Mouse (Mus musculus) brain, embryonic 14.5 days (tissue): Measurements from ENCODE around the gene Stoml2.

ENCODE experiments used
- CTCF ChIP-seq: fragments of 200-500 bp; IDR thresholded peaks from 2 replicates; pipeline ENCODE4 v1.5.1; 2012; ENCODE audit warnings: inconsistent platforms, mild to moderate bottlenecking, moderate library complexity, borderline replicate concordance; ENCODE audit not compliant: insufficient read depth, insufficient read length; ENCODE audit errors: extremely low read depth
- POLR2A ChIP-seq: fragments of 200-500 bp; IDR thresholded peaks from 2 replicates; pipeline ENCODE4 v1.6.1; 2012; ENCODE audit warnings: mild to moderate bottlenecking, inconsistent platforms, borderline replicate concordance; ENCODE audit not compliant: poor library complexity, insufficient read depth, insufficient read length, severe bottlenecking; ENCODE audit errors: extremely low read depth

DNA sequence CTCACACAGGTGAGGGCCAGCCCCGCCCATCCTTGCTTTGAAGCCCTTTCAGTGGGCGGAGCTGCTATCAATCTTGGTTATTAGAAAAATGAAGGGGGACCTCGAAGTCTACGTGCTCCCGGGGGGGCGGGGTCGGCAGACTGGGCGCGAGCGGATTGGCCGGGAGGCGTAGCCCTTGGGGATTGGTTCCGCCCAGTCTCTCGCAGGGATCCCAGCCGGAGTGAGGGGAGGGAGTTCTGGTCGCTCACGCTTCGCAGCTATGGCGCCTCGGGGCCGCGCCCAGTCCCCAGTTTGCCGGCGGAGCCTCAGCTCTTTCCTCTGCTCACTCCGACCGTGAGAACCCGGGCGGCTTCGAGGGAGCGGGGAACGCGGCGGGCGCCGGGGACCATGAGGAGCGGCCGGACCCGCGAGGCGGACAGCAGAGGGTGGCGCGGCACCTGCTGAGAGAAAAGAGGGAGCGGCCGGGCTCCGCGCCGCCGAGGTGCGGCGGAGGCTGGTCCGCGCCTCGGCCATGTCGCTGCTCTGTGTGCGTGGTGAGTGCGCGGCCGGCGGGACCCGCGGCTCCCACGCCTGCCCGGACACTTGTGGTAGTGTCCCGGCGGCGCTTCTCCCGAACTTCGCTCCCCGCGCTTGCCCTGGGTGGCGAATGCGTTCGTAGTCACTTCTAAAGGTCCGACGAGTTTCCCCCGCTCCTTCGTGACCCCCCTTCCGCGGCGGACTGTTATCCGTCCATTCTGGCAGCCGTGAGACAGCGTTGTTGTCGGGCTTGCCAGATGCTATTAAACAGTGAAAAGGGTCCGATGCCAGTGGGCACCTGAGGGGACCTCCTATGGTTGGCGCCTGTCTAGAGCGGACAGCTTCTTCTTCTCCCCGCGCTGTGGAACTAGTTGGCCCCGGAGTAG is 27.5 kb upstream of the Stoml2 start, which contains the start of gene Unc13b:
- TF ChIP-seq POLR2A (peak; percentile 79), CTCF (no peak)
